Mouse (Mus musculus) liver, embryonic 16.5 days (tissue): ENCODE measurements around the gene Lmod1. TPM values are rescaled to one million over a fixed set of nuclear protein-coding genes. Genes with fewer than 3 reads are reported as not detected.
A peak's percentile ranks its signal among the peaks of the same experiment; 100 is the strongest.

Source experiments
- ATAC-seq: fragments of 200-750 bp; cut with Nextera tagmentation; 2 replicates; pipeline ENCODE4 v1.8.0; 2017; ENCODE audit warnings: low read depth, mild to moderate bottlenecking, moderate number of reproducible peaks, moderate library complexity
- H3K27ac ChIP-seq: fragments of 300-500 bp; sonication (generic); 2 replicates; pipeline ENCODE4 v1.5.1; 2014; ENCODE audit warnings: mild to moderate bottlenecking, low read length
- H3K27me3 ChIP-seq: fragments of 300-500 bp; sonication (generic); 2 replicates; pipeline ENCODE4 v1.6.1; 2014; ENCODE audit warnings: low read depth, low read length, mixed read lengths; ENCODE audit not compliant: control insufficient read depth, insufficient read depth
- H3K36me3 ChIP-seq: fragments of 300-500 bp; sonication (generic); 2 replicates; pipeline ENCODE4 v1.6.1; 2014; ENCODE audit warnings: mild to moderate bottlenecking; ENCODE audit not compliant: control insufficient read depth, insufficient read depth
- H3K4me1 ChIP-seq: fragments of 300-500 bp; sonication (generic); 2 replicates; pipeline ENCODE4 v1.6.1; 2014; ENCODE audit warnings: low read depth, low read length, mixed read lengths; ENCODE audit not compliant: control insufficient read depth
- H3K4me2 ChIP-seq: fragments of 300-500 bp; sonication (generic); 2 replicates; pipeline ENCODE4 v1.6.1; 2014; ENCODE audit warnings: low read depth, low read length, mixed read lengths
- H3K4me3 ChIP-seq: fragments of 300-500 bp; sonication (generic); 2 replicates; pipeline ENCODE4 v1.5.1; 2014; ENCODE audit warnings: low read depth, mild to moderate bottlenecking, low read length
- H3K9ac ChIP-seq: fragments of 300-500 bp; sonication (generic); 2 replicates; pipeline ENCODE4 v1.6.1; 2014; ENCODE audit warnings: low read depth, low read length
- H3K9me3 ChIP-seq: fragments of 300-500 bp; sonication (generic); replicated peaks from 2 replicates; pipeline ENCODE4 v1.6.1; 2016; ENCODE audit warnings: low read length; ENCODE audit not compliant: control insufficient read depth
- whole genome bisulfite sequencing: fragments of 180-500 bp; shearing (Covaris S2); extraction: QIAGEN DNeasy Blood & Tissue Kit; methylation state at CpG from one replicate; pipeline ENCODE4 v1.1.7; 2014; ENCODE audit not compliant: insufficient replicate concordance; 5-methylcytosine and 5-hydroxymethylcytosine counted together
- polyA plus RNA-seq: library from polyadenylated mRNA; unstranded; fragments of >200 nt; fragmentation: Nextera tagmentation; extraction: Ambion mirVana; gene quantifications from 2 replicates; pipeline ENCODE4 v1.2.1, GENCODE M21; 2015

Lmod1 gene
- 0.07 and 0.12 TPM in 2 replicates for polyA plus RNA-seq

DNA sequence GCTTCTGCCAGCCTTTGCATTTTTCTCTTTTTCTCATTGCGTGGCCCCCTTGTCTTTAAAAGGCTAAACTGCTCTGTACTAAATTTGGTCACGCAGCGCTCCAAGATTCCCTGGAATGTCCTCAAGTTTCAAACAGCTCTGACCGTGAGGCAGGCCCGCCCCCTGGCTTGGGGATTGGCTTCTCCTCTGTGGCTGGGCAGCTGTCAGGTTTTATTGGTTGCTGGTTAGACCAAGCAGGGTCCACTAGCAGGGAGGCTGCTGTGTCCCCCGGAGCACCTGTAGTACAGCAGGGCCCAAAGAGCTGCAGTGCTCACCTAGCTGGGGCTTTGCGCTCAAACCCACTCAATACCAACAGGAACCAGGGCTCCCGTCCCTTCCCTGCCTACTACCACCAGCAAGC, at the start of gene Lmod1:
Lmod1 (plus strand) TSS at position 237 of the 400 bp plus-strand sequence.
- no peak for ATAC-seq
- Histone ChIP-seq H3K4me3 (no peak within 1 kb of the TSS), H3K27ac (no peak within 1 kb of the TSS), H3K27me3 (no peaks in the 10 kb centered on the region), H3K36me3 (no peaks in the 10 kb centered on the region), H3K4me2 (no peak within 1 kb of the TSS), H3K4me1 (no peaks in the 10 kb centered on the region), H3K9me3 (no peaks in the 10 kb centered on the region), H3K9ac (no peak within 1 kb of the TSS)
- WGBS = 25% methylated on average over 8 of the region's 8 CpGs

DNA sequence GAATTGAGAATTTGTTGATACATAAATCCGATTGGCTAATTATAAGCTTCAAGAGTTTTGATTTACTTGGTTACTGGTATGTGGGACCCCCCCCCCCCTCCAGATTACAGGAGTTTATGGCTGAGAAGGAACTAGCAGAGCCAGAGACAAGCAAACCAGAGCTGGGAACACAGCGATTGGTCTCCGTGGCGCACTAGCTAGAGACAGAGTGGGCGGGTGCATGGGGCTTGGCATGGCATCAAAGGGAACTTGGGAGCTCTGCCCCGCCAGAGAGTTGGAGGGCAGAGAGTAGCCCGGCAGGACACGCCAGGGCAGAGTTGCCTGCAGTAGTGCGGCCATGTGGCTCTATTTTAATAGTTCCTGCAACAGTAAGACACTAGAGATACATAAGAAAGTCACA, 44.0 kb upstream of the Lmod1 start:
- no peak for ATAC-seq
- peaks cover 2% of the 10 kb centered on the region; the same call in 1 of the 2 replicates for H3K4me1 ChIP-seq
- H3K9me3 ChIP-seq = no peaks in the 10 kb centered on the region
- peaks cover 10% of the 10 kb centered on the region; the same call in 1 of the 2 replicates for H3K27me3 ChIP-seq
- H3K27ac ChIP-seq = no peak overlapping the region
- H3K36me3 ChIP-seq = no peaks in the 10 kb centered on the region
- H3K9ac ChIP-seq = no peak overlapping the region
- no peak overlapping the region for H3K4me3 ChIP-seq
- WGBS = 69% methylated on average over 9 of the region's 9 CpGs
- no peak overlapping the region for H3K4me2 ChIP-seq

DNA sequence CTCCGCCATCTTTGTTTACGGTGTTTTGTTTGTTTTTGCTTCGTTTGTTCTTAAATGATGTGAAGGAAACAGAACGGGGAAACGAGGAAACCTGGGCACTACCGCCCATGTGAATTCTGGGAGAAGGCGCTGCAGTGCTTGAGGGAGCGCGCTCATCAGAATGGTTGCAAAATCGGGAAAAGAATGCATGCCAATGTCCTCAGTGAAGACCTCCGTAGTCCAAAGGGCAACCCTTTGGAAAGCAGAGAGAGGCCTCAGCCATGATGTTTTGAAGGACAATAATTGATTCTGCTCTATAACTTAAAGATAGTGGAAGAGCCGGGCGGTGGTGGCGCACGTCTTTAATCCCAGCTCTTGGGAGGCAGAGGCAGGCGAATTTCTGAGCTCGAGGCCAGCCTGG, 42.8 kb upstream of the Lmod1 start:
- no peak overlapping the region for H3K9ac ChIP-seq
- 83% methylated on average over 17 of the region's 17 CpGs for WGBS
- peaks cover 10% of the 10 kb centered on the region; the same call in 1 of the 2 replicates for H3K27me3 ChIP-seq
- peaks cover 2% of the 10 kb centered on the region; the same call in 1 of the 2 replicates for H3K4me1 ChIP-seq
- H3K27ac ChIP-seq = no peak overlapping the region
- H3K9me3 ChIP-seq = no peaks in the 10 kb centered on the region
- H3K4me3 ChIP-seq = no peak overlapping the region
- no peak for ATAC-seq
- no peaks in the 10 kb centered on the region for H3K36me3 ChIP-seq
- peak overlapping the region; percentile 87 for H3K4me2 ChIP-seq

DNA sequence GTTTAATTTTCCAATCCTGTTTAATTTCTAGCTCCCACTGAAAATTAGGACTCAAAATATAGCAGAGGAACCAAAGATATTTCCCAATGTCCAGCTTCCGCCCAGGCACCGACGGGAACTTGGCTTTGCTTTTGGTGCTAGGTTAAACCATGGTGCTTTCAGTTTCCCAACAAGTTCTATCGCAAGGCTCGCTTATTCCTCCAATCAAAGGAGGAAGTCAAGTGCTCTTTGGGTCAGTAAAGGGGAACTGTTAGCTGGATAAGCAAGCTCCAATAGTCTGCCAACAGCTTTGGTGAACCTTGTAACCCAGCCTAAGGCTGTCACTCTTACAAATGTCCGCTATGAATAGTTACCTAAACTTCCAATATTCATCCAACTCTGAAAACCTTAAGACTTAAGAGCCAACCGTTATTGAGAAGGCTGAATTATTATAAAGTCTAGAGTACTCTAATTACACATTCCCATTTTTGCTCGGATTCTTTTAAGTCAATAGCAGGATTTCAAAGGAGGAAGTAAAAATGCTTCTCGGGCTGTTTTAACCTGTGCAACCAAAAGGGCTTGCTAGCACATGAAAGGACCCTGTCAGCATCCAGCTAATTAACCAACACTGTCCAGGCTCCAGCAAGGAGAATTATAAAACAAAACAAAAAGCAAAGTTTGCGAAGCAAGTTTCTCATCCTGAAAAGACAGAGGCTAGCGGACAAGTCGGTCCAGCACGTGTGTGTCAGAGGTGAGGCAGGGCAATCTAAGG, 41.9 kb upstream of the Lmod1 start:
- ATAC-seq = peak; percentile 40; the same call in 1 of the 2 replicates
- Histone ChIP-seq H3K9ac (peak overlapping the region; percentile 75), H3K27ac (peak overlapping the region; percentile 76), H3K27me3 (peaks cover 10% of the 10 kb centered on the region; the same call in 1 of the 2 replicates), H3K9me3 (no peaks in the 10 kb centered on the region), H3K36me3 (no peaks in the 10 kb centered on the region), H3K4me2 (peak overlapping the region; percentile 87), H3K4me1 (peaks cover 2% of the 10 kb centered on the region; the same call in 1 of the 2 replicates), H3K4me3 (peak overlapping the region; percentile 74)
- 9% methylated on average over 13 of the region's 13 CpGs for WGBS

DNA sequence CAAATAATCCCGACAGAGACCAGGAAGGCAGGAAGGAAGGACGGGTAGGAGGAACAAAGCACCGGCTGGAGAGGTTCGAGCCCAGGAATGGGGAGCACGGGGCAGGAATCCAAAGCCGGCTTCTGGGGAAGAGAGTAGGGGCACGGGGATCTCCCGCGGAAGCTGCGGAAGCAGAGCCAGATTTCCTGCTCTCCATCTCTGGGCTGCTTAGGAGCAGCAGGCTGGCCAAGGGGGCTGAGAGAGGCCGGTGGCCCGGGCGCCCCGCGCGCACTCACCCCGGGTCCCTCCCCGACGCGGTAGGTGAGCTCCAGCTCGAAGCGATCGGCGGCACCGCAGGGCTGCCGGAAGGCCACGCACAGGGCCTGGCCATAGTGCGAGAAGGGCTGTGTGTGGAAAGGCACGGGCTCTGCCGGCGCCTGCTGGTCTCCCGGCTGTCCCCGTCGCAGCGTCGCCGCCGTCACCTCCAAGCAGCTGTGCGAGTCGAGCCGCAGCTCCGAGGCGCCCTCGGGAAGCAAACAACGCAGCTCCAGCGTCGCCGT, 41.3 kb upstream of the Lmod1 start:
- peak overlapping the region; percentile 87 for H3K4me2 ChIP-seq
- peak overlapping the region; percentile 74 for H3K4me3 ChIP-seq
- H3K36me3 ChIP-seq = no peaks in the 10 kb centered on the region
- H3K27ac ChIP-seq = peak overlapping the region; percentile 76
- WGBS = 0% methylated on average over 48 of the region's 48 CpGs
- H3K9me3 ChIP-seq = no peaks in the 10 kb centered on the region
- H3K9ac ChIP-seq = peak overlapping the region; percentile 75
- ATAC-seq = peak; percentile 72
- peaks cover 2% of the 10 kb centered on the region; the same call in 1 of the 2 replicates for H3K4me1 ChIP-seq
- H3K27me3 ChIP-seq = peaks cover 10% of the 10 kb centered on the region; the same call in 1 of the 2 replicates

DNA sequence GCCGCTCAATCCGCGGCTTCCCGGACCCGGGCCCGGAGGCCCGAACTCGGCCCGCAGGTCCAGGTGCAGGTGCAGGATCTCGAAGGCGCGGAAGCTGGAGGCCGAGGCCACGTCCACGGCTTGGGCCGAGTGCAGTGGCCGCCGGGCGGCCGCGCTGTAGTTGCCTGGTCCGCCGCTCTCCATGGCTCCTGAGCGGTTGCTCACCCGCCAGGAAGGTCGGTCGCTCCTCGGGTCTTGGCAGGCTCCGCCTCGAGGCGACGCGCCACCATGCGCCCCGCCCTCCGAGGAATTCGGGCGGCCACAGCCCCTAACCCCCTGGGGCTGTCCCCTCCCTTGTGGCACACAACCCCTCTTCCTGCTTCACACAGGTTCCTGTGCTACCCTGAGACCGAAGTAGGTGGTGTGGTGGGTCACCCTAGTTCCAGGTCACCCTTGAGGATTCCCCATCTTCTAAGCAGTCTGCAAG, 40.7 kb upstream of the Lmod1 start, which contains the start of gene Rnpep:
Rnpep (minus strand) TSS at position 259 of the 466 bp plus-strand sequence.
- peak within 1 kb of the TSS; percentile 75 for H3K9ac ChIP-seq
- H3K36me3 ChIP-seq = no peaks in the 10 kb centered on the region
- H3K4me1 ChIP-seq = peaks cover 2% of the 10 kb centered on the region; the same call in 1 of the 2 replicates
- H3K27me3 ChIP-seq = peaks cover 10% of the 10 kb centered on the region; the same call in 1 of the 2 replicates
- peak; percentile 68 for ATAC-seq
- H3K4me3 ChIP-seq = peak within 1 kb of the TSS; percentile 74
- H3K4me2 ChIP-seq = peak within 1 kb of the TSS; percentile 87
- under 1% methylated on average over 33 of the region's 39 CpGs for WGBS
- no peaks in the 10 kb centered on the region for H3K9me3 ChIP-seq
- peak within 1 kb of the TSS; percentile 76 for H3K27ac ChIP-seq

DNA sequence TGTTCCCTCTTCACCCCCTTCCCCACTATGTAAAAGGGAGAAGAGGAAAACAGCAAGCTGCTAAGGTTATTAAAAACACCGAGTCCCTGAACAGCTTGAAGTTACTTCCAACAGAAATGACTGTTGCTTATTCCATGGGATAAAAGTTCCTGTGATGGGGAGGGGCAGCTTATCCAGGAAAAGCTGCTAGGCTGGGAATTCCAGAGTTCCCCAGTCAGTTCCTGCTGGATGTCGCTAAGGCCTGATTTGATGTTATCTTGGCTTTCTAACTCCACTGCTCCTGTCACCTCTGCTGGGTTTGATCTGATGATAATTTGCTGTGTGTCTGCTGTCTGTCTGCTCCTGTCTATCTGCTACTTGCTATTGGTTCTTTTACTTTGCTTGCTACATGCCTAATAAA, 38.3 kb upstream of the Lmod1 start:
- Histone ChIP-seq H3K27ac (no peak overlapping the region), H3K4me1 (peaks cover 2% of the 10 kb centered on the region; the same call in 1 of the 2 replicates), H3K36me3 (no peaks in the 10 kb centered on the region), H3K9ac (no peak overlapping the region), H3K9me3 (no peaks in the 10 kb centered on the region), H3K4me3 (no peak overlapping the region), H3K27me3 (peaks cover 10% of the 10 kb centered on the region; the same call in 1 of the 2 replicates), H3K4me2 (no peak overlapping the region)
- ATAC-seq = no peak
- 57% methylated on average over 2 of the region's 2 CpGs for whole genome bisulfite sequencing

DNA sequence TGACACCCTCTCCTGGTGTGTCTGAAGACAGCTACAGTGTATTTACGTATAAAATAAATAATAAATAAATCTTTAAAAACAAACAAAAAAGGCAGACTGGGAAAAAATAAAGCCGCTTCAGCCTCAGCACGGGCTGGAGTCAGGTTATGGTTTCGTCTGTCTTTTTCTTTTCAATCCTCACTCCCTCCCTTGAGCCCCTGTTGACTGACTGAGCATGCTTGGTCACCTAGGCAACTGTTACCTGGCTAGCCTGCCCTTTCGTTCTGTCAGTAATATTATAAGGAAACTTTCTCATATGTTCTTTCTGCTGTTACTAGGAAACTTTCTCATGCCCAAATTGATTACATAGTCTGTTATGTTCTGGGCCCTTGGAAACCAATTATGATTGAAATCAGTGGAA, 33.7 kb upstream of the Lmod1 start:
- no peak overlapping the region for H3K9ac ChIP-seq
- no peaks in the 10 kb centered on the region for H3K9me3 ChIP-seq
- H3K27me3 ChIP-seq = no peaks in the 10 kb centered on the region
- H3K4me3 ChIP-seq = no peak overlapping the region
- no peaks in the 10 kb centered on the region for H3K4me1 ChIP-seq
- H3K4me2 ChIP-seq = no peak overlapping the region
- no peaks in the 10 kb centered on the region for H3K36me3 ChIP-seq
- WGBS = 79% methylated on average over 5 of the region's 5 CpGs
- H3K27ac ChIP-seq = no peak overlapping the region
- no peak for ATAC-seq

DNA sequence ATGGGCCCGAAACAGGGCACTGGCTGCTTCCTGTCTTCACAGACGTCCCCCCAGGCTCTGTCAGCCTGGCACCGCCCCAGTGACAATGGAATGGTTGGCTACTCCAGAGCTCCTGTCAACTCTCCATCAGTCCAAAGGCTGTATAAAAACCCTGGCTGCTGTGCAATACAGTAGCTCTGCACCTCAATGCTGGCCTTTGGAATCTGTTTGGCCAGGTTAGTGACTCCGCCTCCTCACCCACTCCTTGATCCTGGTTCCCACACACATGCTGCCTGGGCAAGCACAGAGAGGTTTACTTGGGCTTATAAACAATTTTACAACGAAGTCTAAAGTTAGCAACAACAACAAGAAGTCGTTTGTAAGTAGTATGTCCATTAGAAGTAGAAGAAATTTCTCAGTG, 13.3 kb upstream of the Lmod1 start:
- Histone ChIP-seq H3K9ac (no peak overlapping the region), H3K36me3 (peaks cover 6% of the 10 kb centered on the region; the same call in 1 of the 2 replicates), H3K4me2 (no peak overlapping the region), H3K4me3 (no peak overlapping the region), H3K27me3 (no peaks in the 10 kb centered on the region), H3K9me3 (no peaks in the 10 kb centered on the region), H3K4me1 (peaks cover 16% of the 10 kb centered on the region), H3K27ac (no peak overlapping the region)
- WGBS = 65% methylated on average over 6 of the region's 6 CpGs
- no peak for ATAC-seq
